Mouse (Mus musculus) cortical plate, adult 2 months (tissue): ENCODE measurements at regions not wholly inside any gene's neighbourhood (a gene's known extent, or its start where the extent isn't known, plus 50 kb on each side); places are given as distances from the start of the nearest gene placed in this dataset.

Source experiments
- CTCF ChIP-seq: fragments of 200-500 bp; IDR thresholded peaks from 2 replicates; pipeline ENCODE4 v1.5.1; 2011; ENCODE audit warnings: mild to moderate bottlenecking, control low read depth, low read length; ENCODE audit not compliant: insufficient read depth; ENCODE audit errors: extremely low read depth
- POLR2A ChIP-seq: fragments of 200-500 bp; IDR thresholded peaks from 2 replicates; pipeline ENCODE4 v1.6.1; 2011; ENCODE audit warnings: mild to moderate bottlenecking, low read length, control low read depth; ENCODE audit not compliant: insufficient read depth; ENCODE audit errors: extremely low read depth

DNA sequence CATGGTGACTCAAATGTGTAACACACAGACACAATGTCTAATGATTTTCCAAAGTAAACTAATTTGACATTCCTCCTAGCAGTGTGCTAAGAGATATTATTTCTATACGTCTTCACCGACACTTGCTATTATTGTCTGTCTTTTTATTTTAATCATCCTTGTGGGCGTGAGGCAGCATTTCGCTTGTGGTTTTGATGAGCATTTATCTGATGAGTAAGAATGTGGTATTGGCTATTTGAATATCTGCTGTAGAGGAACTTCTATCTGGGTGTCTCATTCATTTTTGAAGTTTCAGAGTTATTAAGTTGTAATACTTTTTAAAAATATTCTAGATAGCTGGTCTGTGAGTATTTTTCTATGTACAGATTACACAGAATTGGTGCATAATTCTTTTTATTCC, 103.9 kb downstream of the Bcl2l11 start:
- TF ChIP-seq CTCF = no peak
- no peak for TF ChIP-seq POLR2A
